Mouse (Mus musculus): ENCODE data around the gene Cdk14. TPM values are rescaled to one million over a fixed set of nuclear protein-coding genes. Genes with fewer than 3 reads are reported as not detected.

The Cdk14 gene
- polyA plus RNA-seq, 1 experiment from 2014 or later = 14.4 TPM

- ATAC-seq (ENCODE audit: insufficient read depth, low FRiP score) = no peak
- Histone ChIP-seq H3K4me1 (ENCODE audit: control insufficient read depth, insufficient read depth, low read length) (no peaks in the 10 kb centered on the region), H3K4me3 (replicated peaks; ENCODE audit: low read length) (no peak overlapping the region), H3K27ac (ENCODE audit: low read length) (no peak overlapping the region), H3K36me3 (ENCODE audit: control insufficient read depth, insufficient read depth, low read length) (no peaks in the 10 kb centered on the region), H3K9me3 (replicated peaks; ENCODE audit: control insufficient read depth, low read length) (no peaks in the 10 kb centered on the region), H3K27me3 (ENCODE audit: control insufficient read depth, insufficient read depth, low read length) (no peaks in the 10 kb centered on the region), H3K4me2 (ENCODE audit: low read depth, low read length) (no peak overlapping the region), H3K9ac (ENCODE audit: low read length) (no peak overlapping the region)
- WGBS = 61% methylated on average over 4 of the region's 4 CpGs
These were observed 18.1 kb downstream of the Cdk14 start for GRCm38 (mm10) chr5:5401986-5402385.

DNA sequence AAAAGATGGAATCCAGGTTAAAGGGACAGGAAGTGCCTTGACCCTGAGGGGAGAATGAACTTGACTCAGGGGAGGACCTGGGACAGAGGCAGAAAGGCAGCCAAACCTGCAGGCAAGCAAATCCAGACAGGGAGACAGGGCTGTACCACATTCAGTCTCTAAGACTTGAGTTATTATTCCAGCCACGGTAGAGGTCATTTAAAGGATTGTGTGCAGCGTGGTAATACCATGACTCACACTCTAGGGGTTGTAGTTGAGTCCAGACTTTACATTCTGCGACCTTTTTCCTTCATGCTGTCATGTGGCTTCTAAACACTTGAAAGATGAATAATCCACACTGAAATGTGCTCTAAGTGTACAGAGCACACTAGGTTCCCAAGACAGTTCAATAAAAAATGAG, 27.3 kb downstream of the Cdk14 start:
- no peaks in the 10 kb centered on the region for H3K27me3 ChIP-seq (ENCODE audit: control insufficient read depth, insufficient read depth, low read length)
- WGBS = 20% methylated on average over 3 of the region's 3 CpGs
- H3K4me2 ChIP-seq (ENCODE audit: low read depth, low read length) = no peak overlapping the region
- no peaks in the 10 kb centered on the region for H3K36me3 ChIP-seq (ENCODE audit: control insufficient read depth, insufficient read depth, low read length)
- H3K9ac ChIP-seq (ENCODE audit: low read length) = no peak overlapping the region
- no peaks in the 10 kb centered on the region for H3K9me3 ChIP-seq (replicated peaks; ENCODE audit: control insufficient read depth, low read length)
- H3K4me1 ChIP-seq (ENCODE audit: control insufficient read depth, insufficient read depth, low read length) = 0 out of 2 replicates have a peak, but pooled peaks cover 3% of the 10 kb centered on the region
- H3K27ac ChIP-seq (ENCODE audit: low read length) = no peak overlapping the region
- no peak for ATAC-seq (ENCODE audit: insufficient read depth, low FRiP score)
- H3K4me3 ChIP-seq (replicated peaks; ENCODE audit: low read length) = no peak overlapping the region

GRCm38 (mm10) chr5:5380731-5381718, 39.1 kb downstream of the Cdk14 start:
- 3% methylated on average over 23 of the region's 23 CpGs for WGBS
- Histone ChIP-seq H3K4me2 (ENCODE audit: low read depth, low read length) (peak overlapping the region; percentile 84), H3K4me1 (ENCODE audit: control insufficient read depth, insufficient read depth, low read length) (peaks cover 13% of the 10 kb centered on the region), H3K36me3 (ENCODE audit: control insufficient read depth, insufficient read depth, low read length) (no peaks in the 10 kb centered on the region), H3K27me3 (ENCODE audit: control insufficient read depth, insufficient read depth, low read length) (no peaks in the 10 kb centered on the region), H3K27ac (ENCODE audit: low read length) (peak overlapping the region; percentile 84), H3K9me3 (replicated peaks; ENCODE audit: control insufficient read depth, low read length) (no peaks in the 10 kb centered on the region), H3K4me3 (replicated peaks; ENCODE audit: low read length) (peak overlapping the region; percentile 82), H3K9ac (ENCODE audit: low read length) (peak overlapping the region; percentile 94)
- no peak for ATAC-seq (ENCODE audit: insufficient read depth, low FRiP score)

DNA sequence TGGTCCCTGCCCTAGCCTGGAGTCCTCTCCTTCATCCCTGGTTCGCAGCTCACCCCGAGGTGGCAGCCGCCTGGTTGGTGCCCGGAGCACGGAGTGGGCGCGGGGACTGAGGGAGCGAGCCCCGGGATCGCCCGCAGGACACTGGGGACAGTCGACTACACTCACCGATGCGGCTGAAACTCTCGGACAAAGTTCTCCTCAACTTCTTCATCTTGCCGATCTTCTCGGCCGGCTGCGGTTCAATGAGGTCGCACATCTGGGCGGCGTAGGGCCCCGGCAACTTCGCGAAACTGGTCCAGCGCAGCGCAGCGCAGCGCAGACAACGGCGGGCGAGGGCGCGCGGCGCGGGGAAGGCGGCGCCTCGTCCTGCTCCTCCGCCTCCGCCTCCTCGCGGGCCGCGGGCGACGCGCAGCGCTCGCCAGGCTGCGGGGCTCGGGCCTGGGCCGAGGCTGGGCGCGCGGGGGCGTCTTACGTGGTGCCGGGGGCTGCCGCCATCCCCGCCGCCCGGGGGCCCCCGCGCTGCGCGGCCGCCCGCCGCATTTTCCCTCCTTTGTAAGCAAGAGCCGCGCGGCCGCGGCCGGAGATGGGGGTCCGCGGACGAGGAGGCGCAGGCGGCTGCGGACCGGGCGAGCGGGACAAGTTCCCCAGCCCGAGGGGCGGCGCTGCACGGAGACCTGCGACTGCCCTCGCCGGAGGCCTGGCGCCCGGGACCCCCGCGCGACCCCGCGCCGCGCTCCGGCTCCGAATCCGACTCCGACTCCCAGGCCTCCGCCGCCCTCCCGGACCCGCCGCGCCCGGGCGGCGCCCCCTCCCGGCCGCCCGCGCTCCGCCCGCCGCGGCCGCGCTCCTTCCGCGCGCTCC, 40.0 kb downstream of the Cdk14 start:
- peak; percentile 93 for ATAC-seq (ENCODE audit: insufficient read depth, low FRiP score)

DNA sequence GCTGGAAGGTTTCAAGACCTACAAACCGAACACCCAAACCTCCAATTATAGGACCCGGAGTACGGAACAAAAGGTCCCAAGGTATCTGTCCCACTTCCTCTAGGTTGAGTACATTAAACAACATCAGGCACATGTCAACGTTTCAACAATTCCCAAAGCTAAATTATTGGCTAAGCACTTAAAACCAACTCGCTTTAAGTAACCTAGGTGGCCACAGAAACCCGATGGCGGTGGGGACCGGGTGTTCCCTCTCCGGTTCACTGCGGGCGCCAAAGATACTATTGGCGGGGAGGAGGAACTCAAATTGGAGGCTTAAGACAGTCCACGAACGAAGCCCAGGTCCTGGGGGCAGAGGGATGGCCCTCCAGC, 40.6 kb downstream of the Cdk14 start:
- peak overlapping the region; percentile 84 for H3K27ac ChIP-seq (ENCODE audit: low read length)
- H3K36me3 ChIP-seq (ENCODE audit: control insufficient read depth, insufficient read depth, low read length) = no peaks in the 10 kb centered on the region
- H3K9me3 ChIP-seq (replicated peaks; ENCODE audit: control insufficient read depth, low read length) = no peaks in the 10 kb centered on the region
- peak overlapping the region; percentile 94 for H3K9ac ChIP-seq (ENCODE audit: low read length)
- H3K27me3 ChIP-seq (ENCODE audit: control insufficient read depth, insufficient read depth, low read length) = no peaks in the 10 kb centered on the region
- H3K4me2 ChIP-seq (ENCODE audit: low read depth, low read length) = peak overlapping the region; percentile 84
- ATAC-seq (ENCODE audit: insufficient read depth, low FRiP score) = no peak
- peaks cover 13% of the 10 kb centered on the region for H3K4me1 ChIP-seq (ENCODE audit: control insufficient read depth, insufficient read depth, low read length)
- under 1% methylated on average over 14 of the region's 14 CpGs for WGBS
- peak overlapping the region; percentile 82 for H3K4me3 ChIP-seq (replicated peaks; ENCODE audit: low read length)

More for the DNA sequence above, 40.0 kb downstream of the Cdk14 start:
- Histone ChIP-seq H3K4me1 (ENCODE audit: control insufficient read depth, insufficient read depth, low read length) (peaks cover 13% of the 10 kb centered on the region), H3K9ac (ENCODE audit: low read length) (peak overlapping the region; percentile 94), H3K4me2 (ENCODE audit: low read depth, low read length) (peak overlapping the region; percentile 84), H3K36me3 (ENCODE audit: control insufficient read depth, insufficient read depth, low read length) (no peaks in the 10 kb centered on the region), H3K27ac (ENCODE audit: low read length) (peak overlapping the region; percentile 84), H3K4me3 (replicated peaks; ENCODE audit: low read length) (peak overlapping the region; percentile 82), H3K27me3 (ENCODE audit: control insufficient read depth, insufficient read depth, low read length) (no peaks in the 10 kb centered on the region), H3K9me3 (replicated peaks; ENCODE audit: control insufficient read depth, low read length) (no peaks in the 10 kb centered on the region)
- under 1% methylated on average over 116 of the region's 128 CpGs for WGBS

DNA sequence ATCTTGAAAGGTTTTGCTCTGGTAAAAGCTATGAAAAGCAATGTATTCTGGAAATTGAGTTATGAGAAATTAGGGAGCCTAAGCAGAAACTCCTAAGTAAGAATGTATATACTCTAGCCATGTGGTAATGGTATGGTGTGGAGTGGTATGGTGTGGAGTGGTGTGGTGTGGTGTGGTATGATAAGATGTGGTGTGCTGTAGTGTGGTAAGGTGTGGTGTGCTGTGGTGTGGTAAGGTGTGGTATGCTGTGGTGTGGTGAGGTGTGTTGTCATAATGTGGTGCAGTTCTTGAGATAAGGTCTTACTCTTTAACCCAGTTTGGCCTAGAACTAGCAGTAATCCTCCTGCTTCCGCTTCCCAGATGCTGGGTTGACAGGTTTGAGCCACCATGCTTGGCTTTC, 45.7 kb downstream of the Cdk14 start:
- Histone ChIP-seq H3K4me3 (replicated peaks; ENCODE audit: low read length) (no peak overlapping the region), H3K9me3 (replicated peaks; ENCODE audit: control insufficient read depth, low read length) (no peaks in the 10 kb centered on the region), H3K4me2 (ENCODE audit: low read depth, low read length) (no peak overlapping the region), H3K27me3 (ENCODE audit: control insufficient read depth, insufficient read depth, low read length) (no peaks in the 10 kb centered on the region), H3K27ac (ENCODE audit: low read length) (no peak overlapping the region), H3K9ac (ENCODE audit: low read length) (no peak overlapping the region), H3K4me1 (ENCODE audit: control insufficient read depth, insufficient read depth, low read length) (peaks cover 14% of the 10 kb centered on the region), H3K36me3 (ENCODE audit: control insufficient read depth, insufficient read depth, low read length) (no peaks in the 10 kb centered on the region)
- ATAC-seq (ENCODE audit: insufficient read depth, low FRiP score) = no peak
- 93% methylated on average over 1 of the region's 1 CpGs for WGBS

DNA sequence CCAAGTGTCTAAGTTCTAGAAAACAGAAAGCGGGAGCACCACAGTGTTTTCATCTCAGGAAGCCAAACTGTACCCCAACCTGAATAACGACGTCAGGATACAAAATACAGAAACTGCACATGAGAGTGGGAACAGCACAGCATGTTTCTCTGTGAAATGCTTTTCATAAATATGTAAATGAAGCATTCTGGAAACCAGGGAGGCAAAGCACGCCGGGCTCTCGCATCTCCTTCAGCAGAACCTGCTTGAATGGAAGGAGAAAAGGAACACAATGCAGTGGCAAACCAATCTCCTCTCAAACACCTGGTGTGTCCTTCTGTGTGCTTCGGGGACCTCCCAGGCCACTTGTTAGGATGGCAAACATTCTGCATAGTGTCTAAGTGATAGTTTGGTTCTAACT, 46.6 kb downstream of the Cdk14 start:
- H3K9me3 ChIP-seq (replicated peaks; ENCODE audit: control insufficient read depth, low read length) = no peaks in the 10 kb centered on the region
- no peaks in the 10 kb centered on the region for H3K36me3 ChIP-seq (ENCODE audit: control insufficient read depth, insufficient read depth, low read length)
- no peak for ATAC-seq (ENCODE audit: insufficient read depth, low FRiP score)
- no peak overlapping the region for H3K4me2 ChIP-seq (ENCODE audit: low read depth, low read length)
- 0 out of 2 replicates have a peak, but pooled peaks cover 8% of the 10 kb centered on the region for H3K4me1 ChIP-seq (ENCODE audit: control insufficient read depth, insufficient read depth, low read length)
- 80% methylated on average over 7 of the region's 7 CpGs for WGBS
- no peak overlapping the region for H3K27ac ChIP-seq (ENCODE audit: low read length)
- H3K9ac ChIP-seq (ENCODE audit: low read length) = no peak overlapping the region
- no peak overlapping the region for H3K4me3 ChIP-seq (replicated peaks; ENCODE audit: low read length)
- H3K27me3 ChIP-seq (ENCODE audit: control insufficient read depth, insufficient read depth, low read length) = no peaks in the 10 kb centered on the region

DNA sequence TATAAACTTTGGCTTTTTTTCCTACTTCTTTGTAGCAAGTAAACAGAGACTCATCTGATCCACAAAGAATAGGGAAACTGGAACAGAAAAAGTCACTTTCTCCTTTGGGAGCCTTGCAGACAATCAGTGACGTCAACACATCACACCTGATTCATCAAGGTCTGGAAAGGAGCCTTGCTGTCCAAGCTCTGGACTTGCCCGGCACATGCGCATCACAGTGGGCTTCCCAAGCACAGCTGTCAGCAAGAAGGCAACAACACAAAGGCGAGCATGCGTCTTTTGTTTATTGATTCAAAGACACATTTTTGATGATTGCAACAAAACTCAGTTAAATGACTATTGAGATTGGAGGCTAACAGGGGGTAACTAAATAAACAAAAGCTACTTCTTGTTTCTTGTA, 47.2 kb downstream of the Cdk14 start:
- Histone ChIP-seq H3K9me3 (replicated peaks; ENCODE audit: control insufficient read depth, low read length) (no peaks in the 10 kb centered on the region), H3K36me3 (ENCODE audit: control insufficient read depth, insufficient read depth, low read length) (no peaks in the 10 kb centered on the region), H3K9ac (ENCODE audit: low read length) (no peak overlapping the region), H3K4me2 (ENCODE audit: low read depth, low read length) (no peak overlapping the region), H3K27ac (ENCODE audit: low read length) (no peak overlapping the region), H3K4me3 (replicated peaks; ENCODE audit: low read length) (no peak overlapping the region), H3K4me1 (ENCODE audit: control insufficient read depth, insufficient read depth, low read length) (0 out of 2 replicates have a peak, but pooled peaks cover 4% of the 10 kb centered on the region), H3K27me3 (ENCODE audit: control insufficient read depth, insufficient read depth, low read length) (no peaks in the 10 kb centered on the region)
- WGBS = 72% methylated on average over 5 of the region's 5 CpGs
- no peak for ATAC-seq (ENCODE audit: insufficient read depth, low FRiP score)

GRCm38 (mm10) chr5:5372354-5372753, 47.8 kb downstream of the Cdk14 start:
- H3K9ac ChIP-seq (ENCODE audit: low read length) = no peak overlapping the region
- no peak overlapping the region for H3K4me2 ChIP-seq (ENCODE audit: low read depth, low read length)
- no peaks in the 10 kb centered on the region for H3K27me3 ChIP-seq (ENCODE audit: control insufficient read depth, insufficient read depth, low read length)
- H3K4me3 ChIP-seq (replicated peaks; ENCODE audit: low read length) = no peak overlapping the region
- H3K36me3 ChIP-seq (ENCODE audit: control insufficient read depth, insufficient read depth, low read length) = no peaks in the 10 kb centered on the region
- no peak for ATAC-seq (ENCODE audit: insufficient read depth, low FRiP score)
- H3K9me3 ChIP-seq (replicated peaks; ENCODE audit: control insufficient read depth, low read length) = no peaks in the 10 kb centered on the region
- 77% methylated on average over 3 of the region's 3 CpGs for WGBS
- H3K4me1 ChIP-seq (ENCODE audit: control insufficient read depth, insufficient read depth, low read length) = 0 out of 2 replicates have a peak, but pooled peaks cover 4% of the 10 kb centered on the region
- H3K27ac ChIP-seq (ENCODE audit: low read length) = no peak overlapping the region

All from stomach, embryonic 16.5 days (tissue).